Mouse (Mus musculus): Measurements from ENCODE around the gene Ints7.

DNA sequence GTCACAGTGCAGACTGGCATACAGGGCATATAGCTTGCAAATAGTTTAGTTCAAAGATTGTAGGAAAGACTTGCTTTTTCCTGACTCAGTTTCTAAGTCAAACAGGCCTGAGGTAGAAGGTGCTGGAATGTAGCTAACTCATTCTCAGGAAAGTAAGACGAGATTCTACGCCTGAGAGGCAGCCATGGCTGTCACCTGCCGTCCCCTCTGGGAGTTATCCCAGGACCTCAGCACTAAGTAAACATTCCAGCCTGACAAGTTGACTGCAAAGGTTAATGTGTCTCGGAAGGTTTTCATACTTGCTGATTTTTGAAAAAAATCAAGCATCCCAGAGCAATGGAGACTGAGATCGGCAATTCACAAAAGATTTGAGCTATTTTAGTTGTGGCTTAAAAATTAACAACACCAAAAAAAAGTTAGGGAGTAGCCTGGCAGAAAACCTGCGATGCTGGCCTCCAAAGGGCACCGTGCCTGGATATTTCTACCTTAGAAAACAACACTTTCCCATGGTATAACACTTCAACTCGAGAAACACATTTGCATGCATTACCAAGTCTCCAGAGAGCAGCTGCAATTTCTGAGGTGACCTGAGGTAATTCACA lies 87.6 kb downstream of the Ints7 start:
- TF ChIP-seq EP300 (IDR thresholded peaks at IDR 0.05; ENCODE audit: low read depth), result no peak
- TF ChIP-seq CTCF (IDR thresholded peaks at IDR 0.05; ENCODE audit: low read depth), result no peak
